Mouse (Mus musculus) T-helper 2 cell (primary cell): ENCODE measurements at regions not wholly inside any gene's neighbourhood (a gene's known extent, or its start where the extent isn't known, plus 50 kb on each side); places are given as distances from the start of the nearest gene placed in this dataset.

Experiments
- in situ Hi-C: fragments of 300-600 bp; cut with MboI, MseI; formaldehyde crosslinking; loops from one replicate; pipeline ENCODE4 v1.15.1; 2025; ENCODE audit warnings: high pct_unique_total_duplicates

DNA sequence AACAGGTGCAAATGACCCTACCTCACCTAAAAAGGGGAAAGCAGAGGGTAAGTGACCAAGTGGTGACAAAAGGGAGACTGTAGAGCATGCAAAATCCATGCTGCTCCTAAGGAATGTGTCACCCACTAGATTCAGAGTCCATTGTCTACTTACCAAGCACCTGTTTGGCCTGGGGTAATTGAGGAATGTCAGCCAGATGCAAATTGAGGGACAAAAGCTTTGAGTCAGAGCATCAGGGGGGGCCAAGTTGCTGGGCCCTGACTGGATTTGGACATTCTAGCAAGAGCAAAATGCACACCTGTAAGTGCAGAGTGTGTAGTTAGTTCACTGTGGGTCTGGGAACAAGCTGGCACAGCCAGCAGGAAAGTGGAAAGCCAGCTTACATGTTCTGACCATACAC lies 2783.6 kb downstream of the Gm37988 start:
- in situ Hi-C loops: no loop called here
